Mouse (Mus musculus) CD4-positive, CD25-positive, alpha-beta regulatory T cell, adult 4 months (primary cell): ENCODE results near the gene Olfr312. TPM values are rescaled to one million over a fixed set of nuclear protein-coding genes. Genes with fewer than 3 reads are reported as not detected.

Experiments
- ATAC-seq: one replicate; pipeline ENCODE4 v1.8.0; 2017
- polyA plus RNA-seq, 2 experiments: library from polyadenylated mRNA; unstranded; fragments of 100-300 nt; shearing (Covaris generic); gene quantifications; one replicate each; pipeline ENCODE4 v1.2.1; 2017

Gene Olfr312
- polyA plus RNA-seq, 2 experiments from 2014 or later, result 0.13 TPM; not detected in 1

GRCm38 (mm10) chr11:58867039-58867953 is 38.3 kb downstream of the Olfr312 start, which contains the start of gene 2810021J22Rik:
TSS of gene 2810021J22Rik (plus strand) at chr11:58867216.
- ATAC-seq, result peak; percentile 96

DNA sequence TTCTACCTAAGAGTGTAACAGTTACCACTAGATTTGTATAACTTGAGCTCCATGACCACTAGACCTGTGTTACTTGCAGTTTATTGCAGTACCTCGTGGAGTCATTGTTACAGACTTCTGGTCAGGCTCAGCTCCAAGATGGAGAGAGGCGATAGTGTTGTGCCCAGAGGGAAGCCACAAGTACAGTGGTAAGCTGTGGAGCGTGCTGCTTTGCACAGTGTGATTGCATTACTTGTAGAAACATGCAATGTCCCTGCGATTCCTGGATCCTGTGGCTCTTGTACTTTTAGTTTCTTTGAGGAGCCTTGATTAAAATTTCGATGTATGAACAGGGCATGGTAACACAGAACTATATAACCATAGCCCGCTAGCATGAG is 38.9 kb downstream of the Olfr312 start:
- no peak for ATAC-seq

DNA sequence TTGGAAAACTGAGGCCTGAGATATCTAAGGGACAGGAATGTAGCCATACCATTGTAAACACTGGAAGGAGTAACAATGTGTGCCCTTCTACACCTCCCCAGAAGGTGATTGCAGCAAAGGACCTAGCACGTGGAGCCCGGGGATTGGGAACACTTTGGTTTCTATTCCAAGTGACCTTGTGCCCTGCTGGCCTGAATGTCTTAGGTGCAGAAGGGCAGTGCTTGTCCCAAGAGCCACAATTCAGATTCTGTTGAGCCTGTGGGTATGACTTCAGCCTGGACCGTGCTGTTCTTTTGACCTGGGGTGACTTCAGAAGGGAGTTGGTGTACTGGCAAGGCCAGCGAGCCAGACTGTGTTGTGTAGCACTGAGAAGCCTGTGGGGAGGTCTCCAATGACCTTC is 41.9 kb downstream of the Olfr312 start:
- no peak for ATAC-seq

DNA sequence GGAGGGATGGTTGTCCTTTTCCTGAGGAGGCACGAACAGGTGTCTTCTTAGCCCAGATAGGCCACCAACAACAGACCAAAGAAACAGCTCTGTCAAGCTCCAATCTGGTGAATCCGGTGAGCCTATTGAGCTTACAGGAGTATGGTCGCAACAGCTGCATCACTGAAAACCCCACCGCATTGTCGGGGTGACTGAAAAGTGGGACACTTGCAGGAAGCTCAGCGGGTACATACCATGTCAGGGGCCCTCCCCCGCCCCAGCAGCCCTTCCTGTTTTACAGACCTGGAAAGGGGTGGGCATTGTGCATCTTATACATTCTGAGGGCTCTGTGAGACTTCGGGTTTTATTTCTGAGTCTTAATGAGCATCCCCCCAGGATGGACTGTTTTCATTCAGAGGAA is 54.7 kb downstream of the Olfr312 start:
- ATAC-seq, result no peak

Other genes with a start within 250 kb of the Olfr312 start
- not detected for gene Olfr324, start 234.1 kb upstream of the Olfr312 start, polyA plus RNA-seq
- not detected for gene 2210407C18Rik, start 213.2 kb upstream of the Olfr312 start, polyA plus RNA-seq
- not detected for gene Olfr323, start 198.7 kb upstream of the Olfr312 start, polyA plus RNA-seq
- gene Trim58, start 188.8 kb upstream of the Olfr312 start, polyA plus RNA-seq, result not detected
- not detected for gene Olfr322, start 170.5 kb upstream of the Olfr312 start, polyA plus RNA-seq
- not detected for gene Olfr320, start 148.1 kb upstream of the Olfr312 start, polyA plus RNA-seq
- gene Olfr319, start 130.1 kb upstream of the Olfr312 start, polyA plus RNA-seq, result not detected
- gene Olfr318, start 105.2 kb upstream of the Olfr312 start, polyA plus RNA-seq, result not detected
- not detected for gene Olfr317, start 90.0 kb upstream of the Olfr312 start, polyA plus RNA-seq
- gene Olfr316, start 76.5 kb upstream of the Olfr312 start, polyA plus RNA-seq, result not detected
- gene Olfr315, start 56.0 kb upstream of the Olfr312 start, polyA plus RNA-seq, result not detected
- gene Olfr314, start 46.3 kb upstream of the Olfr312 start, polyA plus RNA-seq, result not detected
- under 1 TPM in 1 of 2 experiments, not detected in 1; 1.00 TPM for gene Fam183b, start 27.3 kb upstream of the Olfr312 start, polyA plus RNA-seq
- gene Olfr313, start 14.2 kb upstream of the Olfr312 start, polyA plus RNA-seq, result not detected
- gene Olfr311, start 10.0 kb downstream of the Olfr312 start, polyA plus RNA-seq, result not detected
- 1 to 10 TPM; 7.1 to 7.9 TPM for gene Gm12258, start 17.9 kb downstream of the Olfr312 start, polyA plus RNA-seq
- gene 2810021J22Rik, start 38.0 kb downstream of the Olfr312 start, polyA plus RNA-seq, result 10 to 100 TPM; 11.0 to 14.5 TPM
- 10 to 100 TPM in 1 of 2 experiments, 1 to 10 TPM in 1; 8.2 to 10.6 TPM for gene Zfp39, start 75.0 kb downstream of the Olfr312 start, polyA plus RNA-seq
- gene Btnl10, start 88.7 kb downstream of the Olfr312 start, polyA plus RNA-seq, result not detected
- 10 to 100 TPM in 1 of 2 experiments, 1 to 10 TPM in 1; 10.0 to 18.7 TPM for gene Rnf187, start 109.7 kb downstream of the Olfr312 start, polyA plus RNA-seq
- 1 to 10 TPM; 4.9 to 6.6 TPM for gene Hist3h2ba, start 119.7 kb downstream of the Olfr312 start, polyA plus RNA-seq
- 10 to 100 TPM in 1 of 2 experiments, 1 to 10 TPM in 1; 9.6 to 10.3 TPM for gene Hist3h2a, start 125.4 kb downstream of the Olfr312 start, polyA plus RNA-seq
- under 1 TPM; 0.28 to 0.46 TPM for gene Trim17, start 125.4 kb downstream of the Olfr312 start, polyA plus RNA-seq
- 10 to 100 TPM; 23.7 to 27.1 TPM for gene Trim11, start 148.9 kb downstream of the Olfr312 start, polyA plus RNA-seq